Mouse (Mus musculus): ENCODE measurements around the gene Ptpn5. TPM values are rescaled to one million over a fixed set of nuclear protein-coding genes. Genes with fewer than 3 reads are reported as not detected.

Gene Ptpn5
- polyA plus RNA-seq (2012; ENCODE audit: insufficient read depth, insufficient read length, missing spikeins): not detected in 2 replicates

GRCm38 (mm10) chr7:47133331-47133730, at the start of gene Ptpn5:
Gene Ptpn5 (minus strand): TSS chr7:47133684.
- H3K27ac ChIP-seq (replicated peaks; ENCODE audit: low read depth, low read length): no peak within 1 kb of the TSS
- H3K4me1 ChIP-seq (ENCODE audit: control insufficient read depth, insufficient read depth, insufficient read length, low read length): no peaks in the 10 kb centered on the region
- H3K4me3 ChIP-seq (ENCODE audit: insufficient read depth, low read depth, low read length): no peak within 1 kb of the TSS

GRCm38 (mm10) chr7:47170814-47171213, 37.3 kb upstream of the Ptpn5 start:
- Histone ChIP-seq H3K4me3 (ENCODE audit: insufficient read depth, low read depth, low read length) (no peak overlapping the region), H3K27ac (replicated peaks; ENCODE audit: low read depth, low read length) (no peak overlapping the region), H3K4me1 (ENCODE audit: control insufficient read depth, insufficient read depth, insufficient read length, low read length) (no peaks in the 10 kb centered on the region)

GRCm38 (mm10) chr7:47165028-47165427, 31.5 kb upstream of the Ptpn5 start:
- Histone ChIP-seq H3K27ac (replicated peaks; ENCODE audit: low read depth, low read length) (no peak overlapping the region), H3K4me1 (ENCODE audit: control insufficient read depth, insufficient read depth, insufficient read length, low read length) (no peaks in the 10 kb centered on the region), H3K4me3 (ENCODE audit: insufficient read depth, low read depth, low read length) (no peak overlapping the region)

GRCm38 (mm10) chr7:47163203-47163602, 29.7 kb upstream of the Ptpn5 start:
- no peaks in the 10 kb centered on the region for H3K4me1 ChIP-seq (ENCODE audit: control insufficient read depth, insufficient read depth, insufficient read length, low read length)
- H3K4me3 ChIP-seq (ENCODE audit: insufficient read depth, low read depth, low read length): no peak overlapping the region
- no peak overlapping the region for H3K27ac ChIP-seq (replicated peaks; ENCODE audit: low read depth, low read length)

GRCm38 (mm10) chr7:47158451-47158850, 25.0 kb upstream of the Ptpn5 start:
- Histone ChIP-seq H3K4me1 (ENCODE audit: control insufficient read depth, insufficient read depth, insufficient read length, low read length) (no peaks in the 10 kb centered on the region), H3K27ac (replicated peaks; ENCODE audit: low read depth, low read length) (no peak overlapping the region), H3K4me3 (ENCODE audit: insufficient read depth, low read depth, low read length) (no peak overlapping the region)

- H3K27ac ChIP-seq (replicated peaks; ENCODE audit: low read depth, low read length): no peak overlapping the region
- no peaks in the 10 kb centered on the region for H3K4me1 ChIP-seq (ENCODE audit: control insufficient read depth, insufficient read depth, insufficient read length, low read length)
- H3K4me3 ChIP-seq (ENCODE audit: insufficient read depth, low read depth, low read length): no peak overlapping the region
These were observed 24.3 kb upstream of the Ptpn5 start for GRCm38 (mm10) chr7:47157743-47158142.

GRCm38 (mm10) chr7:47155849-47156248, 22.4 kb upstream of the Ptpn5 start:
- H3K4me3 ChIP-seq (ENCODE audit: insufficient read depth, low read depth, low read length): no peak overlapping the region
- no peaks in the 10 kb centered on the region for H3K4me1 ChIP-seq (ENCODE audit: control insufficient read depth, insufficient read depth, insufficient read length, low read length)
- H3K27ac ChIP-seq (replicated peaks; ENCODE audit: low read depth, low read length): no peak overlapping the region

GRCm38 (mm10) chr7:47155396-47155795, 21.9 kb upstream of the Ptpn5 start:
- H3K27ac ChIP-seq (replicated peaks; ENCODE audit: low read depth, low read length): no peak overlapping the region
- H3K4me3 ChIP-seq (ENCODE audit: insufficient read depth, low read depth, low read length): no peak overlapping the region
- no peaks in the 10 kb centered on the region for H3K4me1 ChIP-seq (ENCODE audit: control insufficient read depth, insufficient read depth, insufficient read length, low read length)

GRCm38 (mm10) chr7:47150420-47151061, 17.1 kb upstream of the Ptpn5 start:
- Histone ChIP-seq H3K4me1 (ENCODE audit: control insufficient read depth, insufficient read depth, insufficient read length, low read length) (no peaks in the 10 kb centered on the region), H3K27ac (replicated peaks; ENCODE audit: low read depth, low read length) (no peak overlapping the region), H3K4me3 (ENCODE audit: insufficient read depth, low read depth, low read length) (no peak overlapping the region)

- Histone ChIP-seq H3K4me1 (ENCODE audit: control insufficient read depth, insufficient read depth, insufficient read length, low read length) (no peaks in the 10 kb centered on the region), H3K27ac (replicated peaks; ENCODE audit: low read depth, low read length) (no peak overlapping the region), H3K4me3 (ENCODE audit: insufficient read depth, low read depth, low read length) (no peak overlapping the region)
These were observed 14.8 kb upstream of the Ptpn5 start for GRCm38 (mm10) chr7:47148298-47148697.

- H3K27ac ChIP-seq (replicated peaks; ENCODE audit: low read depth, low read length): no peak overlapping the region
- no peaks in the 10 kb centered on the region for H3K4me1 ChIP-seq (ENCODE audit: control insufficient read depth, insufficient read depth, insufficient read length, low read length)
- H3K4me3 ChIP-seq (ENCODE audit: insufficient read depth, low read depth, low read length): no peak overlapping the region
These were observed 12.7 kb upstream of the Ptpn5 start for GRCm38 (mm10) chr7:47146034-47146812.

- Histone ChIP-seq H3K4me1 (ENCODE audit: control insufficient read depth, insufficient read depth, insufficient read length, low read length) (no peaks in the 10 kb centered on the region), H3K4me3 (ENCODE audit: insufficient read depth, low read depth, low read length) (no peak overlapping the region), H3K27ac (replicated peaks; ENCODE audit: low read depth, low read length) (no peak overlapping the region)
These were observed 10.8 kb upstream of the Ptpn5 start for GRCm38 (mm10) chr7:47144299-47144698.

GRCm38 (mm10) chr7:47139823-47140325, 6.4 kb upstream of the Ptpn5 start:
- Histone ChIP-seq H3K4me3 (ENCODE audit: insufficient read depth, low read depth, low read length) (no peak overlapping the region), H3K4me1 (ENCODE audit: control insufficient read depth, insufficient read depth, insufficient read length, low read length) (no peaks in the 10 kb centered on the region), H3K27ac (replicated peaks; ENCODE audit: low read depth, low read length) (no peak overlapping the region)

GRCm38 (mm10) chr7:47134570-47134969, 1.1 kb upstream of the Ptpn5 start:
- Histone ChIP-seq H3K4me3 (ENCODE audit: insufficient read depth, low read depth, low read length) (no peak overlapping the region), H3K4me1 (ENCODE audit: control insufficient read depth, insufficient read depth, insufficient read length, low read length) (no peaks in the 10 kb centered on the region), H3K27ac (replicated peaks; ENCODE audit: low read depth, low read length) (no peak overlapping the region)

GRCm38 (mm10) chr7:47132931-47133260, 588 bp downstream of the Ptpn5 start:
- no peak overlapping the region for H3K27ac ChIP-seq (replicated peaks; ENCODE audit: low read depth, low read length)
- H3K4me1 ChIP-seq (ENCODE audit: control insufficient read depth, insufficient read depth, insufficient read length, low read length): no peaks in the 10 kb centered on the region
- H3K4me3 ChIP-seq (ENCODE audit: insufficient read depth, low read depth, low read length): no peak overlapping the region

All from brown adipose tissue, adult 24 weeks (tissue).